Mouse (Mus musculus): ENCODE data around the gene Rhox3g.
"Not testable (repeated sequence)": the region's sequence is repeated elsewhere in the genome, so short reads cannot be mapped to it uniquely, and the experiment has no call there.

Rhox3g gene

GRCm38 (mm10) chrX:37628512-37628911, at the start of gene Rhox3g:
Rhox3g (minus strand) TSS chrX:37628612.
- DNase-seq: not testable (repeated sequence)

- DNase-seq: not testable (repeated sequence)
Measured at GRCm38 (mm10) chrX:37673177-37673576, 44.8 kb upstream of the Rhox3g start, which contains the start of gene Rhox2h. Rhox2h (minus strand) TSS chrX:37673277.

- not testable (repeated sequence) for DNase-seq
Measured at GRCm38 (mm10) chrX:37668664-37669063, 40.3 kb upstream of the Rhox3g start, which contains the start of gene Rhox3h. Rhox3h (minus strand) TSS chrX:37668764.

- not testable (repeated sequence) for DNase-seq
Measured at GRCm38 (mm10) chrX:37651227-37651626, 22.8 kb upstream of the Rhox3g start, which contains the start of gene Rhox4g. Rhox4g (minus strand) TSS chrX:37651327.

GRCm38 (mm10) chrX:37643370-37643769, 15.0 kb upstream of the Rhox3g start, which contains the start of gene Rhox2g:
Rhox2g (minus strand) TSS chrX:37643470.
- not testable (repeated sequence) for DNase-seq

GRCm38 (mm10) chrX:37607604-37608003, 20.8 kb downstream of the Rhox3g start, which contains the start of gene Rhox4f:
Rhox4f (minus strand) TSS chrX:37607704.
- DNase-seq: not testable (repeated sequence)

GRCm38 (mm10) chrX:37580692-37581091, 47.7 kb downstream of the Rhox3g start, which contains the start of gene Rhox3f:
Rhox3f (plus strand) TSS chrX:37580992.
- DNase-seq: not testable (repeated sequence)

Data from lung, adult 18-20 months (tissue).